18 mouse cellular contexts compared by ENCODE assay signal in genomic region chr16:30654226-30654625, GRCm38 (mm10). TPM values are rescaled to one million over a fixed set of nuclear protein-coding genes. Genes with fewer than 3 reads are reported as not detected.
DNase-seq lines count a peak whose midpoint lies in the region; ATAC-seq lines count a peak whose summit lies in the region.
"Had no signal": no experiment of that assay in that cellular context is flagged by ENCODE, and none has a peak within 500 bp of the region (broad histone marks: within the 10 kb centered on the region; RNA-seq: fewer than 3 reads in every experiment).

No protein-coding gene starts in this region.

- WGBS in hindbrain, embryonic 10.5 days, result 83% methylated on average over 9 of the region's 9 CpGs
- 90% methylated on average over 9 of the region's 9 CpGs for WGBS in hindbrain, embryonic 16.5 days
- 62% methylated on average over 9 of the region's 9 CpGs for WGBS in heart, embryonic 15.5 days
- 73% methylated on average over 9 of the region's 9 CpGs for WGBS in kidney, embryonic 15.5 days

- H3K4me3 ChIP-seq in hindbrain, embryonic 10.5 days, result no peak overlapping the region
- H3K4me3 ChIP-seq in hindbrain, embryonic 16.5 days (ENCODE audit: low read length), result no peak overlapping the region
- H3K4me3 ChIP-seq in heart, embryonic 15.5 days, result no peak overlapping the region
- H3K4me3 ChIP-seq in kidney, embryonic 15.5 days (replicated peaks), result no peak overlapping the region
- H3K4me3 ChIP-seq: embryonic facial prominence, embryonic 10.5 days; heart, embryonic 13.5 days; intestine, embryonic 15.5 days had no signal

- H3K36me3 ChIP-seq in hindbrain, embryonic 10.5 days, result no peaks in the 10 kb centered on the region
- H3K36me3 ChIP-seq in hindbrain, embryonic 16.5 days (ENCODE audit: control insufficient read depth, insufficient read depth, low read length), result no peaks in the 10 kb centered on the region
- H3K36me3 ChIP-seq in heart, embryonic 15.5 days, result no peaks in the 10 kb centered on the region
- H3K36me3 ChIP-seq in kidney, embryonic 15.5 days, result no peaks in the 10 kb centered on the region
- H3K36me3 ChIP-seq: embryonic facial prominence, embryonic 10.5 days; heart, embryonic 13.5 days; intestine, embryonic 15.5 days had no signal

- H3K9me3 ChIP-seq in hindbrain, embryonic 10.5 days, result peaks cover 5% of the 10 kb centered on the region; the same call in 1 of the 2 replicates
- peaks cover 3% of the 10 kb centered on the region; the same call in 1 of the 2 replicates for H3K9me3 ChIP-seq in hindbrain, embryonic 16.5 days (ENCODE audit: control insufficient read depth, low read length)
- H3K9me3 ChIP-seq in heart, embryonic 15.5 days (replicated peaks), result no peaks in the 10 kb centered on the region
- H3K9me3 ChIP-seq in kidney, embryonic 15.5 days (replicated peaks), result no peaks in the 10 kb centered on the region; the same call in 1 of the 2 replicates
- H3K9me3 ChIP-seq: embryonic facial prominence, embryonic 10.5 days; heart, embryonic 13.5 days; intestine, embryonic 15.5 days had no signal

- H3K4me2 ChIP-seq in hindbrain, embryonic 16.5 days (ENCODE audit: low read length), result no peak overlapping the region
- H3K4me2 ChIP-seq in heart, embryonic 15.5 days, result no peak overlapping the region
- no peak overlapping the region for H3K4me2 ChIP-seq in kidney, embryonic 15.5 days
- H3K4me2 ChIP-seq: heart, embryonic 13.5 days; hindbrain, embryonic 14.5 days; intestine, embryonic 15.5 days; liver, embryonic 11.5 days; midbrain, embryonic 11.5 days had no signal

- DNase-seq in adrenal gland, postnatal 10 days, result peak; percentile 65
- no peak for DNase-seq in adrenal gland, adult (ENCODE audit: inconsistent age in 2 of 2, low spot score in 1 of 2)
- DNase-seq in hindbrain, embryonic 10.5 days (ENCODE audit: low spot score), result no peak
- DNase-seq in skeletal muscle tissue, adult 2 months (ENCODE audit: low read depth, low spot score), result peak; percentile 34
- no peak for DNase-seq in cerebellum, adult 8-10 months
- DNase-seq: retina, postnatal 1 day; thymus, postnatal 36 days had no signal

- peaks cover 13% of the 10 kb centered on the region for H3K4me1 ChIP-seq in hindbrain, embryonic 10.5 days (replicated peaks)
- 0 out of 2 replicates have a peak, but pooled peaks cover 2% of the 10 kb centered on the region for H3K4me1 ChIP-seq in hindbrain, embryonic 16.5 days (ENCODE audit: control insufficient read depth, insufficient read depth, low read depth, low read length)
- no peaks in the 10 kb centered on the region for H3K4me1 ChIP-seq in heart, embryonic 15.5 days (replicated peaks)
- H3K4me1 ChIP-seq in kidney, embryonic 15.5 days, result no peaks in the 10 kb centered on the region
- H3K4me1 ChIP-seq: intestine, embryonic 15.5 days had no signal

- no peak for ATAC-seq in hindbrain, embryonic 16.5 days
- no peak for ATAC-seq in heart, embryonic 15.5 days (replicated peaks; ENCODE audit: insufficient number of reproducible peaks, insufficient read depth, low FRiP score, low read depth)
- no peak for ATAC-seq in kidney, embryonic 15.5 days (replicated peaks; ENCODE audit: low FRiP score)
- ATAC-seq: intestine, embryonic 15.5 days; Patski had no signal

- 0 out of 2 replicates have a peak overlapping the region, but pooled peaks have one; percentile 29 for H3K27ac ChIP-seq in hindbrain, embryonic 10.5 days
- no peak overlapping the region for H3K27ac ChIP-seq in hindbrain, embryonic 16.5 days (ENCODE audit: low read depth, low read length)
- 0 out of 2 replicates have a peak overlapping the region, but pooled peaks have one; percentile 14 for H3K27ac ChIP-seq in heart, embryonic 15.5 days
- H3K27ac ChIP-seq in kidney, embryonic 15.5 days, result no peak overlapping the region
- H3K27ac ChIP-seq: embryonic facial prominence, embryonic 10.5 days; hindbrain, embryonic 14.5 days; intestine, embryonic 15.5 days; macrophage had no signal

- no peak overlapping the region for H3K9ac ChIP-seq in hindbrain, embryonic 16.5 days (ENCODE audit: low read depth, low read length)
- no peak overlapping the region for H3K9ac ChIP-seq in heart, embryonic 15.5 days
- H3K9ac ChIP-seq in kidney, embryonic 15.5 days, result no peak overlapping the region
- H3K9ac ChIP-seq: heart, embryonic 13.5 days; hindbrain, embryonic 14.5 days; intestine, embryonic 15.5 days had no signal

- no peaks in the 10 kb centered on the region for H3K27me3 ChIP-seq in hindbrain, embryonic 10.5 days (ENCODE audit: insufficient read depth, poor library complexity, severe bottlenecking)
- H3K27me3 ChIP-seq in hindbrain, embryonic 16.5 days (replicated peaks; ENCODE audit: control insufficient read depth, insufficient read depth, low read length), result no peaks in the 10 kb centered on the region
- H3K27me3 ChIP-seq in heart, embryonic 15.5 days, result no peaks in the 10 kb centered on the region
- no peaks in the 10 kb centered on the region for H3K27me3 ChIP-seq in kidney, embryonic 15.5 days
- H3K27me3 ChIP-seq: heart, embryonic 13.5 days; intestine, embryonic 15.5 days; Patski had no signal

RNA-seq across cellular contexts. Expression of gene Fam43a, which starts 54.7 kb away (rescaled TPM):
- 10 to 100 TPM; 37.4 to 47.7 TPM for total RNA-seq in adrenal gland, postnatal 10 days (2021)
- polyA plus RNA-seq in hindbrain, embryonic 10.5 days (2016; fragmentation: Nextera tagmentation; extraction: Ambion mirVana), result 15.5 and 16.6 TPM in 2 replicates
- polyA plus RNA-seq in hindbrain, embryonic 16.5 days (2015; fragmentation: Nextera tagmentation; extraction: Ambion mirVana), result 18.3 and 22.0 TPM in 2 replicates
- 17.5 and 20.5 TPM in 2 replicates for polyA plus RNA-seq in heart, embryonic 15.5 days (2015; fragmentation: Nextera tagmentation; extraction: Ambion mirVana)
- 22.5 and 25.1 TPM in 2 replicates for polyA plus RNA-seq in kidney, embryonic 15.5 days (2015; fragmentation: Nextera tagmentation; extraction: Ambion mirVana)

Comparison
In these comparisons a context has a peak if more than half of its experiments do, and no peak if none do; other contexts are left out.
1. DNase-seq: peak in adrenal gland, postnatal 10 days (single experiment) and skeletal muscle tissue, adult 2 months (single experiment); none in adrenal gland, adult (0 of 2), hindbrain, embryonic 10.5 days (single experiment) and cerebellum, adult 8-10 months (single experiment).
2. H3K27ac ChIP-seq: peak in hindbrain, embryonic 10.5 days (single experiment) and heart, embryonic 15.5 days (single experiment); none in hindbrain, embryonic 16.5 days (single experiment) and kidney, embryonic 15.5 days (single experiment).